Mouse (Mus musculus) midbrain, embryonic 14.5 days (tissue): ENCODE measurements around the gene Pip4p1. TPM values are rescaled to one million over a fixed set of nuclear protein-coding genes. Genes with fewer than 3 reads are reported as not detected.
"Not testable (repeated sequence)": the region's sequence is repeated elsewhere in the genome, so short reads cannot be mapped to it uniquely, and the experiment has no call there.

ENCODE experiments used
- ATAC-seq: fragments of 200-750 bp; cut with Nextera tagmentation; 2 replicates; pipeline ENCODE4 v1.8.0; 2017; ENCODE audit warnings: moderate number of reproducible peaks, moderate library complexity; ENCODE audit not compliant: low FRiP score, low TSS enrichment
- DNase-seq: peaks from one replicate; pipeline ENCODE4 v3.0.0-alpha.2; 2015
- H3K27ac ChIP-seq: fragments of 300-500 bp; sonication (generic); replicated peaks from 2 replicates; pipeline ENCODE4 v1.5.1; 2014; ENCODE audit warnings: mild to moderate bottlenecking, low read depth, low read length, moderate library complexity
- H3K27me3 ChIP-seq: fragments of 300-500 bp; sonication (generic); 2 replicates; pipeline ENCODE4 v1.6.1; 2014; ENCODE audit warnings: low read length, control low read depth, mixed read lengths; ENCODE audit not compliant: control insufficient read depth, insufficient read depth
- H3K36me3 ChIP-seq: fragments of 300-500 bp; sonication (generic); 2 replicates; pipeline ENCODE4 v1.6.1; 2014; ENCODE audit warnings: low read length, control low read depth; ENCODE audit not compliant: control insufficient read depth, insufficient read depth
- H3K4me1 ChIP-seq: fragments of 300-500 bp; sonication (generic); 2 replicates; pipeline ENCODE4 v1.6.1; 2014; ENCODE audit warnings: mild to moderate bottlenecking, antibody characterized with exemption, low read length, control low read depth; ENCODE audit not compliant: control insufficient read depth, insufficient read depth
- H3K4me2 ChIP-seq: fragments of 300-500 bp; sonication (generic); 2 replicates; pipeline ENCODE4 v1.6.1; 2014; ENCODE audit warnings: mild to moderate bottlenecking, low read length, moderate library complexity
- H3K4me3 ChIP-seq: fragments of 300-500 bp; sonication (generic); replicated peaks from 2 replicates; pipeline ENCODE4 v1.5.1; 2014; ENCODE audit warnings: low read depth, low read length
- H3K9ac ChIP-seq: fragments of 300-500 bp; sonication (generic); replicated peaks from 2 replicates; pipeline ENCODE4 v1.6.1; 2014; ENCODE audit warnings: mild to moderate bottlenecking, low read length, moderate library complexity
- H3K9me3 ChIP-seq: fragments of 300-500 bp; sonication (generic); 2 replicates; pipeline ENCODE4 v1.6.1; 2016; ENCODE audit warnings: low read length, control low read depth, mixed read lengths; ENCODE audit not compliant: control insufficient read depth
- WGBS: fragments of 180-500 bp; shearing (Covaris S2); extraction: QIAGEN DNeasy Blood & Tissue Kit; methylation state at CpG from one replicate; pipeline ENCODE4 v1.1.7; 2014; 5-methylcytosine and 5-hydroxymethylcytosine counted together
- polyA plus RNA-seq: library from polyadenylated mRNA; unstranded; fragments of >200 nt; fragmentation: Nextera tagmentation; extraction: Ambion mirVana; gene quantifications from 2 replicates; pipeline ENCODE4 v1.2.1, GENCODE M21; 2014

Pip4p1 gene
- polyA plus RNA-seq, 1 experiment from 2014 or later: 90.3 TPM

DNA sequence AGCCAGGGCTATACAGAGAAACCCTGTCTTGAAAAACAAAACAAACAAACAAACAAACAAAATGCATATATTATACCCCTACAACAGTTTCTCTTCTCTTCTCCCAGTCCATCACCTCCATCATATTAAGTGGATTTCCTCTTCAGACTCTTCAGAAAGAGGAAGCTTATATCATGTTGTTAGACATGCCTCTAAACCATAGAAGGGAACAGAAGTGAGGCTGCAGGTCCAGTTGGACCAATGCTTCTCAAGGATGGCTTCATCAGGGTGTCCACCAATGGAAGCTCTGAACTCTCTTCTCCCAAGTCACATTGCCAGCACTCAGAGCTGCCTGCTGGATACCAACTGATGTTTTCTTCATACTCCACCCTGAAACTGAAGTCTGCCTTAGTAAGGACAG lies 25.3 kb downstream of the Pip4p1 start:
- H3K4me3 ChIP-seq, H3K9me3 ChIP-seq, H3K27me3 ChIP-seq, ATAC-seq, H3K27ac ChIP-seq, DNase-seq, H3K4me2 ChIP-seq, H3K36me3 ChIP-seq, H3K9ac ChIP-seq, H3K4me1 ChIP-seq: not testable (repeated sequence)

DNA sequence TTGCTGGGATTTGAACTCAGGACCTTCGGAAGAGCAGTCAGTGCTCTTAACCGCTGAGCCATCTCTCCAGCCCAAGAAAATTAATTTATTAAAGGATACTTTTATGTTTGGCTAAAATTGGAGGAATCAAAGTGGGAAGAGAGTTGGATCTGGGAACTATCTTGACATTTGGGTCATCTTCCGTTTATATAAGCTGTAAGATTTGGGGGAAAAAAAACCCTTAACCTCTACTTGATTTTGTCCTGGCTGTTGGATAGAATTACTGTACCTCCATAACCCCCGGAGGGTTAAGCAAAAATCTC lies 25.9 kb downstream of the Pip4p1 start:
- WGBS: 85% methylated on average over 4 of the region's 4 CpGs
- H3K9me3 ChIP-seq: no peaks in the 10 kb centered on the region
- no peak overlapping the region for H3K9ac ChIP-seq
- no peaks in the 10 kb centered on the region for H3K27me3 ChIP-seq
- ATAC-seq: no peak
- no peak overlapping the region for H3K27ac ChIP-seq
- no peak overlapping the region for H3K4me3 ChIP-seq
- no peaks in the 10 kb centered on the region for H3K36me3 ChIP-seq
- DNase-seq: no peak
- no peaks in the 10 kb centered on the region; the same call in 1 of the 2 replicates for H3K4me1 ChIP-seq
- no peak overlapping the region for H3K4me2 ChIP-seq

DNA sequence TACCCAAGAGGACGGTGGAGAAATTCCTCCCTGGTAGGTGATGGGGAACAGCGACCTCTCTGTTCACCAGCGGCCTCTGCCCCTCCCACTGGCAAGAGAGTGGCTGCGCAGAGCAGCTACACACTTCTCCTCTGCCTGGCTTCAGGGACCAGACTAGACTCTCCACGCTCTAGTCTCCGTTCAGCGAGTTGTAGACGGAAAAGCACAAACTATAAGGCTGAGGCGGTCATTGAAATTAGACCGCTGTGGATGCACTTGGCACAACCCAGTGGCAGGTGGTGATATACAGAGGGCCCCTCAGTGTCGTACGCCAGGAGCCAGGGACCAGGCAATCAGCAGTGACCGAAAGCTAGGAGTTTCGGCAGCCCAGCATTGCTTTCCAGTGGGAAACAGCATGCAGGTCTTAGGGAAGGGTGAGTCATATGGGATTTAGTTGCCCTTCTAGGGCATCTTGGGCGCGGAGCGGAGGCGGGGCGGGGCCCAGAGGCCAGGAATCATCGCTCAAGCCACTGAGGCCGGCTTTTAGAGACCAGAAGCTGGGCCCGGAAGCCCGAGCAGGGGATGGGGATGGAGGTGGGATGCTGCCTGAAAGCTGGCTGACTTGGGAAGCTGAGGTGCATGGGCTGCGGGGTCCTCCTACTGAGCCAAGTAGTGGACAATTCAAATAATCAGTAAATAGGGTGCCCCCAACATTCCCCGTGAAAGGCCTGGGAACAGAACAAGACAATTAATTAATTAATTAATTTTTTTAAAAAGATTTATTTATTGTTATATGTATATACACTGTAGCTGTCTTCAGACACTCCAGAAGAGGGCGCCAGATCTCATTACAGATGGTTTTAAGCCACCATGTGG lies 26.5 kb downstream of the Pip4p1 start:
- no peaks in the 10 kb centered on the region for H3K27me3 ChIP-seq
- no peaks in the 10 kb centered on the region; the same call in 1 of the 2 replicates for H3K4me1 ChIP-seq
- DNase-seq (peak; percentile 74), ATAC-seq (peak; percentile 66)
- no peaks in the 10 kb centered on the region for H3K36me3 ChIP-seq
- H3K27ac ChIP-seq: peak overlapping the region; percentile 32; the same call in 1 of the 2 replicates
- H3K4me2 ChIP-seq: peak overlapping the region; percentile 64
- no peaks in the 10 kb centered on the region for H3K9me3 ChIP-seq
- 3% methylated on average over 26 of the region's 26 CpGs for WGBS
- peak overlapping the region; percentile 39 for H3K4me3 ChIP-seq
- peak overlapping the region; percentile 54 for H3K9ac ChIP-seq

DNA sequence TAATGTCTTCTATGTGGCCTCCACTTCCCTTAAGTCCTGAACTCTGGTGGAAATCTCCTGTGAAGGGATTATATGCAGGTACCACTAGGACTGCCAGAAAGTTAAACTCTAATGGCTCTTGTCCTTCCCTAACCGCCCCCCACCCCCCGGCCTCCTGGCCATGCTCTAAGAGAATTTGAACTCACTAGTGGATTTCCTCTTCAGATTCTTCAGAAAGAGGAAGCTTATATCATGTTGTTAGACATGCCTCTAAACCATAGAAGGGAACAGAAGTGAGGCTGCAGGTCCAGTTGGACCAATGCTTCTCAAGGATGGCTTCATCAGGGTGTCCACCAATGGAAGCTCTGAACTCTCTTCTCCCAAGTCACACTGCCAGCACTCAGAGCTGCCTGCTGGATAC lies 32.7 kb downstream of the Pip4p1 start:
- not testable (repeated sequence) for H3K27me3 ChIP-seq, H3K27ac ChIP-seq, H3K4me1 ChIP-seq, H3K9me3 ChIP-seq, H3K36me3 ChIP-seq, H3K9ac ChIP-seq, H3K4me2 ChIP-seq, H3K4me3 ChIP-seq, DNase-seq, ATAC-seq
- 92% methylated on average over 2 of the region's 2 CpGs for WGBS

DNA sequence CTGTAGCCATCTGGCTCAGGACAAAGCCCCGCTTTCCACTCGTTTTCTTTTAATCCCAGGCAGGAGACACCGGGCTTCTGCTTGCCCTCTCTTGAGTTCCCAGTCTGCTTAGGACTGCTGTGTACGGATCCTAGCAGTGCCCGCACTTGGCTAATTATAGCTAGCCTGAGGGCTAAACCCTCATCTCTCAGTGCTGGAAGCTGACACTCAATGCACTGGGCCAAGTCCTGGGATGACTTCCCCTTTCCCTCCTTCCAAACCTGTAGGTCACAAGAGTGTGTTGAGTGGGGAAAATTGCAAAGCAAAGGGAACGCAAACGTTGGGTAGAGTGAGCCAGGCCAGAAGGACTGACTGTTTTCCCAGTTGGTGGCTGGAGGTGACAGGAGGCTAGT lies 33.3 kb downstream of the Pip4p1 start, which contains the start of gene Klhl33:
TSS of gene Klhl33 (minus strand) at position 134 of the 392 bp plus-strand sequence.
- ATAC-seq (no peak), DNase-seq (no peak)
- Histone ChIP-seq H3K27me3 (no peaks in the 10 kb centered on the region), H3K4me2 (peak within 1 kb of the TSS; percentile 79), H3K9me3 (no peaks in the 10 kb centered on the region), H3K4me3 (peak within 1 kb of the TSS; percentile 42), H3K9ac (peak within 1 kb of the TSS; percentile 55), H3K4me1 (no peaks in the 10 kb centered on the region), H3K36me3 (no peaks in the 10 kb centered on the region), H3K27ac (no peak within 1 kb of the TSS)
- 40% methylated on average over 7 of the region's 7 CpGs for WGBS

DNA sequence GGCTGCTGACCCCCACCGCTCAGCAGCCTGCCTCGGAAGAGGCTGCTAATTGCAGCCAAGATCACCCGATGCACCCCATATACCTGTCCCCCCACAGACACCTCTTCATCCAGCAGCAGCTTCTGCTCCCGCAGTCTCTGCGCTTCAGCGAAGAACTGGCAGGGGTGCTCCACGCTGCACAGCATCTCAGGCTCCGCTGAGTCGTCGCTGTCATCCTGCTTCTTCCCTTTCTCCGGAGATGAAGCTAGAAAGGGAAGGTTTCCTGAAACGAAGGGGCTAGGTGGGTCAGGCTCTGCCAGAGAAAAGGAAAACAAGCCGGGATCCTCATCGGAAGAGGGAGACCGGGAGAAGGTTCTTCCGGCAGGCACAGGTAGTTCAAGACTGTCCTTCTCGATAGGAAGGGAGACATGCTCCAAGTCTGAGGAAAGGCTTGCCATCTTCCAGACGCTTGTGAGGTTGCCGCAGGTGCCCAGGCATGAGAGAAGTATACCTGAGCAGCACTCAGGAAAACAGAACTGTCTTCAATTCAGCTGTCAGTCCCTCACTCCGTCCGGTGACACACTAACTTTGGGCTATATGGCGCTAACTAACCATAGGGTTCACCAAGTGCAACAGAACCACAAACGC lies 33.8 kb downstream of the Pip4p1 start:
- Histone ChIP-seq H3K36me3 (no peaks in the 10 kb centered on the region), H3K4me3 (peak overlapping the region; percentile 42), H3K9me3 (no peaks in the 10 kb centered on the region), H3K4me2 (peak overlapping the region; percentile 79), H3K9ac (peak overlapping the region; percentile 55), H3K4me1 (no peaks in the 10 kb centered on the region), H3K27ac (no peak overlapping the region), H3K27me3 (no peaks in the 10 kb centered on the region)
- peak; percentile 65 for DNase-seq
- ATAC-seq: peak; percentile 29; the same call in 1 of the 2 replicates
- WGBS: 18% methylated on average over 23 of the region's 23 CpGs

DNA sequence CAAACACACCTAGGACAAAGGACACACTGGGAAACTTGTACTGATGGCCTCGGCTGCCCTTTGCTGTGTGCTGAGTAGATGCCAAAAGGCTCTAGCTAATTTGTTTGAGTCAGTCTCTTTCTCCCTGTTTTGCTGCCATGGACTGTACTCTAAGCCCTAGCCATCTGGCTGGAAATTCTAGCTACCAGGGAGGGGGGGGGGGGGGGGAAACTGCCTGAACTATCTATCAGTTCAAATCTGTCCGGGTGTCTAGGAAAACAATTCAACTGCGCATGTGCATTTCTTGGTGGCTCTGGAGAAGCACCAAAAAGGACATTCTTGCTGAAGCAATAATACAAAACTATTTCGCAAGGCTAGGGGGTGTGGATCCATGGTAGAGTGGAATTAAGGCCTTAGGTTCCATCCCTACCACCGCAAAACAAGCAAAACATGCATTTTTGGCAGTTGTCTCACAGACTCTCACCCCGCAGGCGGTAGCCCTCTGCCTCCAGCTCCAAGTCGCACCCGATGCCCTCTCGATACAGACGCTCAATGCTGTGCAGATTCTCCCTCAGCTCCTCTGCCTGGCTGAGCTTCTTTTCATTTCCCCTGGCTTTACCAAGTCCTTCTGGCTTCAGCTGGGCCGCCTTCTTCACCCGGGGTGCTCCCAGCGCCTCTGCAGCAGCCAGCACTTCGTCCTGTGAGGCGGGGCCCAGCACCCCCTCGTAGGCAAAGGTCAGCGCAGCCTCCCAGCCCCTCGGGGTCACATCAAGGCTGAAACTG lies 34.5 kb downstream of the Pip4p1 start:
- no peaks in the 10 kb centered on the region for H3K36me3 ChIP-seq
- 0 out of 2 replicates have a peak, but pooled peaks have one; percentile 31 for ATAC-seq
- DNase-seq: peak; percentile 53
- H3K9me3 ChIP-seq: no peaks in the 10 kb centered on the region
- no peaks in the 10 kb centered on the region for H3K27me3 ChIP-seq
- H3K4me2 ChIP-seq: peak overlapping the region; percentile 79
- no peak overlapping the region for H3K27ac ChIP-seq
- no peaks in the 10 kb centered on the region for H3K4me1 ChIP-seq
- WGBS: 14% methylated on average over 19 of the region's 19 CpGs
- H3K4me3 ChIP-seq: peak overlapping the region; percentile 42
- H3K9ac ChIP-seq: peak overlapping the region; percentile 55

DNA sequence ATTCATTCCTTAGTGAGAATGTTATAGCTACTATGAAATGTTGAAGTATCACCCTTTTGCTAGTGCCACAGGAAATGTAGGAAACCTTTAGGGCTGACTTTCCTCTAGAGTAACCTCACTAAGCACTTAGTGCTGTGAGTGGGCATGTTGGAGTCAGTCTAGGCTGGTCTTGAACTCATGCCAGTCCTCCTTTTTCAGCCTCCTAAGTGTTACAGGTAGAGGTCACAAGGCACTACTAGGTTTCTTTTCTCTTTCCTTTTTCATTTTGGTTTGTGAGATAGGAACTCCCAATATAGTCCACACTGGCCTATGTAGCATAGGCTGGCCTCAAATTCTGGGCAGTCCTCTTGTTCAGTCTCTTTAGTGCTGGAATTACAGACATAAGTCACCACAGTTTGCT lies 35.2 kb downstream of the Pip4p1 start:
- Histone ChIP-seq H3K36me3 (no peaks in the 10 kb centered on the region), H3K27ac (no peak overlapping the region), H3K4me2 (no peak overlapping the region), H3K4me1 (no peaks in the 10 kb centered on the region), H3K9me3 (no peaks in the 10 kb centered on the region), H3K9ac (no peak overlapping the region), H3K4me3 (no peak overlapping the region), H3K27me3 (no peaks in the 10 kb centered on the region)
- ATAC-seq: no peak
- no peak for DNase-seq
